Comparison of ENCODE assay signal across 28 mouse cellular contexts in the genomic region with DNA sequence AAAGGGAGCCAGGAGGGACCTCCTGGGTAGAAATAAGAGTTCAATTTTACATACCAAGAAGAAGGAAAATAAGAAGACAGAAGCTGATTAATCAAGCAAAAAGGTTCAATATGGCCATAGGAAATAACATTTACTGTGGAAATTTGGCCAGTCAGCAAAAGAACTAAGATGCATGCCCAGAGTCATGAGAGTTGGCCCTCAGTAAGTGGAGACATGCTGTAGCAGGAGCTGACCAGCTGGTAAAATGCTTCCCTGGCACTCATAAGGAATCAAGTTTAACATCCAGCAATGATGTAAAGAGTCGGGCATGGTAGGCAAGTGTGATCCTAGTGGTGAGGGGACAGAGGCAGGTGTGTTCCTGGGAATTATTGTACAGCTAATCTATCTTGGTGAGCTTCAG.
"Had no signal": no experiment of that assay in that cellular context is flagged by ENCODE, and none has a peak within 500 bp of the region (broad histone marks: within the 10 kb centered on the region; RNA-seq: fewer than 3 reads in every experiment).

No protein-coding gene starts in this region.

- ATAC-seq: hindbrain, embryonic 16.5 days; inflammation-experienced regulatory T-cells, adult 6 months; intestine, embryonic 15.5 days; intestine, postnatal 0 days; liver, postnatal 0 days had no signal

- DNase-seq: gastrocnemius, postnatal 14 days; gastrocnemius, postnatal 36 days; heart, adult 11 months; heart, adult 2 months; heart, postnatal 10 days; heart, postnatal 4 days; kidney, adult 18-20 months; kidney, adult 8-10 months; kidney, postnatal 10 days; kidney, postnatal 25 days; kidney, postnatal 4 days; layer of hippocampus, adult 9-11 months; layer of hippocampus, postnatal 36 days; left cerebral cortex, postnatal 4 days; liver, embryonic 13.5 days; liver, postnatal 0 days had no signal

- H3K36me3 ChIP-seq: heart, embryonic 12.5 days; hindbrain, embryonic 10.5 days; hindbrain, embryonic 12.5 days; intestine, embryonic 15.5 days; limb, embryonic 13.5 days; limb, embryonic 15.5 days; liver, embryonic 13.5 days; liver, embryonic 15.5 days had no signal

- H3K4me1 ChIP-seq: heart, embryonic 12.5 days; hindbrain, embryonic 10.5 days; hindbrain, embryonic 12.5 days; intestine, embryonic 15.5 days; limb, embryonic 13.5 days; limb, embryonic 15.5 days; liver, embryonic 13.5 days; liver, embryonic 15.5 days had no signal

- H3K27me3 ChIP-seq: heart, embryonic 12.5 days; hindbrain, embryonic 12.5 days; intestine, embryonic 15.5 days; limb, embryonic 13.5 days; limb, embryonic 15.5 days; liver, embryonic 13.5 days; liver, embryonic 15.5 days had no signal

- H3K9me3 ChIP-seq: heart, embryonic 12.5 days; hindbrain, embryonic 10.5 days; hindbrain, embryonic 12.5 days; intestine, embryonic 15.5 days; limb, embryonic 13.5 days; limb, embryonic 15.5 days; liver, embryonic 13.5 days; liver, embryonic 15.5 days had no signal

- H3K27ac ChIP-seq: heart, adult 2 months; hindbrain, embryonic 10.5 days; hindbrain, embryonic 12.5 days; hindbrain, embryonic 14.5 days; intestine, embryonic 15.5 days; layer of hippocampus, adult 2 months; limb, embryonic 13.5 days; limb, embryonic 15.5 days; liver, embryonic 13.5 days; liver, embryonic 15.5 days had no signal

- H3K4me3 ChIP-seq: heart, adult 2 months; heart, embryonic 12.5 days; hindbrain, embryonic 10.5 days; hindbrain, embryonic 12.5 days; intestine, embryonic 15.5 days; layer of hippocampus, adult 2 months; limb, embryonic 13.5 days; limb, embryonic 15.5 days; liver, embryonic 13.5 days; liver, embryonic 15.5 days had no signal
